Mouse (Mus musculus): ENCODE results near the gene Ezh2. TPM values are rescaled to one million over a fixed set of nuclear protein-coding genes. Genes with fewer than 3 reads are reported as not detected.

The Ezh2 gene
- polyA plus RNA-seq (2015; fragmentation: Nextera tagmentation; extraction: Ambion mirVana), result 21.8 and 28.5 TPM in 2 replicates

GRCm38 (mm10) chr6:47594926-47595623 lies at the start of gene Ezh2:
Ezh2 (minus strand) TSS chr6:47595341.

Other genes with a start within 250 kb of the Ezh2 start
- gene Cul1, start 141.9 kb downstream of the Ezh2 start, polyA plus RNA-seq (2015; fragmentation: Nextera tagmentation; extraction: Ambion mirVana), result 75.4 and 105 TPM in 2 replicates
- 100 and 130 TPM in 2 replicates for gene Pdia4, start 218.1 kb upstream of the Ezh2 start, polyA plus RNA-seq (2015; fragmentation: Nextera tagmentation; extraction: Ambion mirVana)
- gene Zfp786, start 235.5 kb upstream of the Ezh2 start, polyA plus RNA-seq (2015; fragmentation: Nextera tagmentation; extraction: Ambion mirVana), result 1.5 and 2.2 TPM in 2 replicates
- 5.0 and 7.5 TPM in 2 replicates for gene Zfp398, start 240.3 kb upstream of the Ezh2 start, polyA plus RNA-seq (2015; fragmentation: Nextera tagmentation; extraction: Ambion mirVana)